Mouse (Mus musculus) forebrain, embryonic 16.5 days (tissue): ENCODE data around the gene Klhdc8b. TPM values are rescaled to one million over a fixed set of nuclear protein-coding genes. Genes with fewer than 3 reads are reported as not detected.
A peak's percentile ranks its signal among the peaks of the same experiment; 100 is the strongest.

ENCODE experiments used
- ATAC-seq: fragments of 200-750 bp; cut with Nextera tagmentation; 2 replicates; pipeline ENCODE4 v1.8.0; 2017; ENCODE audit warnings: mild to moderate bottlenecking, moderate library complexity
- H3K27ac ChIP-seq: fragments of 300-500 bp; sonication (generic); 2 replicates; pipeline ENCODE4 v1.5.1; 2014; ENCODE audit warnings: low read length, control low read depth
- H3K27me3 ChIP-seq: fragments of 300-500 bp; sonication (generic); replicated peaks from 2 replicates; pipeline ENCODE4 v1.6.1; 2014; ENCODE audit warnings: low read length; ENCODE audit not compliant: control insufficient read depth, insufficient read depth
- H3K36me3 ChIP-seq: fragments of 300-500 bp; sonication (generic); 2 replicates; pipeline ENCODE4 v1.6.1; 2014; ENCODE audit not compliant: control insufficient read depth, insufficient read depth
- H3K4me1 ChIP-seq: fragments of 300-500 bp; sonication (generic); replicated peaks from 2 replicates; pipeline ENCODE4 v1.6.1; 2014; ENCODE audit warnings: low read length; ENCODE audit not compliant: control insufficient read depth, insufficient read depth
- H3K4me2 ChIP-seq: fragments of 300-500 bp; sonication (generic); 2 replicates; pipeline ENCODE4 v1.6.1; 2014; ENCODE audit warnings: mild to moderate bottlenecking, low read length, control low read depth
- H3K4me3 ChIP-seq: fragments of 300-500 bp; sonication (generic); replicated peaks from 2 replicates; pipeline ENCODE4 v1.5.1; 2014; ENCODE audit warnings: mild to moderate bottlenecking, low read length, control low read depth
- H3K9ac ChIP-seq: fragments of 300-500 bp; sonication (generic); replicated peaks from 2 replicates; pipeline ENCODE4 v1.6.1; 2014; ENCODE audit warnings: low read depth, low read length, control low read depth
- H3K9me3 ChIP-seq: fragments of 300-500 bp; sonication (generic); 2 replicates; pipeline ENCODE4 v1.6.1; 2016; ENCODE audit warnings: low read length; ENCODE audit not compliant: control insufficient read depth
- WGBS: fragments of 180-500 bp; shearing (Covaris S2); extraction: QIAGEN DNeasy Blood & Tissue Kit; methylation state at CpG from one replicate; pipeline ENCODE4 v1.1.7; 2014; 5-methylcytosine and 5-hydroxymethylcytosine counted together
- polyA plus RNA-seq: library from polyadenylated mRNA; unstranded; fragments of >200 nt; fragmentation: Nextera tagmentation; extraction: Ambion mirVana; gene quantifications from 2 replicates; pipeline ENCODE4 v1.2.1, GENCODE M21; 2015

The Klhdc8b gene
- polyA plus RNA-seq, 1 experiment from 2014 or later: 55.6 TPM

DNA sequence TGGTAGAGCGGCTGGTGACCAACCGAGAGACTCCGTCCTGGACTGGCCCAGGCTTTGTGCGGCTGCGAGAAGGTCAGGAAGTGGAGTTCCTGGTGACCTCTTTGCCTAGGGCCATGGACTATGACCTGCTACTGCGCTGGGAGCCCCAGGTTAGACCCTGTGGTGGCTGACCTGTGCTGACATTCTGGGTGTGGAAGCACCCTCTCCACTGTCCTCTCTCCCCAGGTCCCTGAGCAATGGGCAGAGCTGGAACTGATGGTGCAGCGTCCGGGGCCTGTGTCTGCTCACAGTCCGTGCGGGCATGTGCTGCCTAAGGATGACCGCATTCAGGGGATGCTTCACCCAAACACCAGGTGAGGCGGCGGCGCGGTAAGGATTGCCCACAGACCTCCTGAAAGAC lies 22.6 kb upstream of the Klhdc8b start:
- Histone ChIP-seq H3K9ac (no peak overlapping the region), H3K36me3 (no peaks in the 10 kb centered on the region), H3K4me1 (peaks cover 9% of the 10 kb centered on the region), H3K27ac (no peak overlapping the region), H3K4me3 (no peak overlapping the region), H3K9me3 (no peaks in the 10 kb centered on the region), H3K27me3 (no peaks in the 10 kb centered on the region), H3K4me2 (no peak overlapping the region)
- ATAC-seq: no peak
- whole genome bisulfite sequencing: 97% methylated on average over 15 of the region's 15 CpGs

DNA sequence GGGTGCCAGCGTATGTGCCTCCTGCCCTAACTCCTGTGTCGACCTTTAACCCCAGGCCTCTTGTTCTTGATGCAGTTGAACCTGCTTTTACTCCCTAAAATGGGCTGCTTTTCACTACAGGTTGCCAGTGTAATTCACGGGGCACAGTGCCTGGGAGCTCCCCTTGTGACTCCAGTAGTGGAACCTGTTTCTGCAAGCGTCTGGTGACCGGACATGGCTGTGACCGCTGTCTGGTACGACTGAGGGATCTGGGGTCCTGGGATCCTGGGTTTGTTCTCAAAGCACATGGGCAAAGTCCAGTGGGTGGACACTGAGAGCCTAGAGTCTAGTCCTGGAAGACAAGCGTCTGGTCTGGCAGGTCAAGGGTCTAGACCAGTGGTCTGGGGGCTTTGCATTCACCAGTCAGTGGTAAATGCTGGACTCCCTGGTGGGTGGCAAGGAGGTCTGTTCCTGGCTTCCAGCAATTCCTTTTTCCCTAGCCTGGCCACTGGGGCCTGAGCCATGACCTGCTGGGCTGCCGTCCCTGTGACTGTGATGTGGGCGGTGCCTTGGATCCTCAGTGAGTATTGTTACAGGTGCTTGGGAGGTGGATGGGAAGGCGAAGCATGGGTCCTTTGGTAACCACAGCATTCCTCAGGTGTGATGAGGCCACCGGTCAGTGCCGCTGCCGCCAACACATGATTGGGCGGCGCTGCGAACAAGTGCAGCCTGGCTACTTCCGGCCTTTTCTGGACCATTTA lies 21.8 kb upstream of the Klhdc8b start:
- H3K27ac ChIP-seq: no peak overlapping the region
- H3K4me2 ChIP-seq: no peak overlapping the region
- H3K4me1 ChIP-seq: peaks cover 12% of the 10 kb centered on the region
- no peak overlapping the region for H3K4me3 ChIP-seq
- no peaks in the 10 kb centered on the region for H3K9me3 ChIP-seq
- 93% methylated on average over 18 of the region's 18 CpGs for WGBS
- no peak overlapping the region for H3K9ac ChIP-seq
- no peaks in the 10 kb centered on the region for H3K27me3 ChIP-seq
- no peak for ATAC-seq
- no peaks in the 10 kb centered on the region for H3K36me3 ChIP-seq

DNA sequence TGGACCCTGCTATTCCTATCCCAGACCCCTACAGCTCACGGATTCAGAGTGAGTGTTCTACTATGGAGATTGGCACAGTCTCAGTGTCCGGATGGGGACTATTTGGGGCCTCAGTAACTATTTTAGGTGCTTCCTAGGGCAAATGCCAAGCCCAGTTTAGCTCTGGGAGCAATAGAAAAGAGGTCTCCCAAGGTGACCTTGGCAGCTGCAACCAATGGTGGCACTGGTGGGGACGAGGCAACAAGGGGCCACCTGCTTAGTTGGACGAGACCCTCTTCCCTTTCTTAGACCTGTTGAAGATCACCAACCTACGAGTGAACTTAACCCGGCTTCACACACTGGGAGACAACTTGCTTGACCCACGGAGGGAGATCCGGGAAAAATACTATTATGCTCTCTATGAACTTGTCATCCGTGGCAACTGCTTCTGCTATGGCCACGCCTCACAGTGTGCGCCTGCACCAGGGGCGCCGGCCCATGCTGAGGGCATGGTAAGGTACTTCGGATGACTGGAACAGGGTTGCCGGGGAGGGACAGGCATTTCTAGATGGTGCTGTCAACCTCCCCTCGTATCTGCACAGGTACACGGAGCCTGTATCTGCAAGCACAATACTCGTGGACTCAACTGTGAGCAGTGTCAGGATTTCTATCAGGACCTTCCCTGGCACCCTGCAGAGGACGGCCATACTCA lies 20.3 kb upstream of the Klhdc8b start:
- no peak overlapping the region for H3K27ac ChIP-seq
- no peak for ATAC-seq
- no peak overlapping the region for H3K9ac ChIP-seq
- H3K36me3 ChIP-seq: no peaks in the 10 kb centered on the region
- no peaks in the 10 kb centered on the region for H3K27me3 ChIP-seq
- no peak overlapping the region for H3K4me2 ChIP-seq
- H3K4me1 ChIP-seq: peaks cover 12% of the 10 kb centered on the region
- 91% methylated on average over 19 of the region's 19 CpGs for WGBS
- no peak overlapping the region for H3K4me3 ChIP-seq
- H3K9me3 ChIP-seq: no peaks in the 10 kb centered on the region

DNA sequence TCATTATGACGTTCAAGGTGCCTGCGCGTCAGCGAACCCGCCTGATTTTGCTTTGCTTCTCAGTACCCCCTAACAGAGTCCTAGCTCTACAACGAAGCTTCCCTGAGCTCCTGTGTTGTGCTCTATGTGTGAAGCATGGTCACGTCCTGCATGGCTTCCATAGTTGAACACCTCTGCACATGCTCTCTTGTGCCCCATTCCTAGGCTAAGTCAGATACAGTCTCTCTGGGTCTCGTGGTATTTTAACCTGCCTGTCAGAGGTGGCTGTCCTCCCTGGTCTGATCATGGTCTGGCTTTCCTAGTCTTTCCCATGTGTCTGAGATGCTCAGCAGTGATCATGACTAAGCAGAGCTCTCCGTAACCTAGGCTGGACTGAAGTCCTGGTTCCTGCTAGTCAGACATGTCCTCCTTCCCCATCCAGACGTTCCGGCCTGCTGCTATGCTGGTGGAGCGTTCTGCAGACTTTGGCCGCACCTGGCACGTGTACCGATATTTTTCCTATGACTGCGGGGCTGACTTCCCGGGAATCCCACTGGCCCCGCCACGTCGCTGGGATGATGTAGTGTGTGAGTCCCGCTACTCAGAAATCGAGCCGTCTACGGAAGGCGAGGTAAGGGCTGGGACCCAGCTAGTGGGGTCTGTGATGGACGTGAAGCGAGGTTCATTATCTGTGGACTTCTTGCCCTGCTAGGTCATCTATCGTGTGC lies 19.6 kb upstream of the Klhdc8b start:
- Histone ChIP-seq H3K27ac (no peak overlapping the region), H3K9me3 (no peaks in the 10 kb centered on the region), H3K4me2 (no peak overlapping the region), H3K27me3 (no peaks in the 10 kb centered on the region), H3K9ac (no peak overlapping the region), H3K4me1 (peaks cover 12% of the 10 kb centered on the region), H3K4me3 (no peak overlapping the region), H3K36me3 (no peaks in the 10 kb centered on the region)
- ATAC-seq: no peak
- 92% methylated on average over 28 of the region's 28 CpGs for WGBS

DNA sequence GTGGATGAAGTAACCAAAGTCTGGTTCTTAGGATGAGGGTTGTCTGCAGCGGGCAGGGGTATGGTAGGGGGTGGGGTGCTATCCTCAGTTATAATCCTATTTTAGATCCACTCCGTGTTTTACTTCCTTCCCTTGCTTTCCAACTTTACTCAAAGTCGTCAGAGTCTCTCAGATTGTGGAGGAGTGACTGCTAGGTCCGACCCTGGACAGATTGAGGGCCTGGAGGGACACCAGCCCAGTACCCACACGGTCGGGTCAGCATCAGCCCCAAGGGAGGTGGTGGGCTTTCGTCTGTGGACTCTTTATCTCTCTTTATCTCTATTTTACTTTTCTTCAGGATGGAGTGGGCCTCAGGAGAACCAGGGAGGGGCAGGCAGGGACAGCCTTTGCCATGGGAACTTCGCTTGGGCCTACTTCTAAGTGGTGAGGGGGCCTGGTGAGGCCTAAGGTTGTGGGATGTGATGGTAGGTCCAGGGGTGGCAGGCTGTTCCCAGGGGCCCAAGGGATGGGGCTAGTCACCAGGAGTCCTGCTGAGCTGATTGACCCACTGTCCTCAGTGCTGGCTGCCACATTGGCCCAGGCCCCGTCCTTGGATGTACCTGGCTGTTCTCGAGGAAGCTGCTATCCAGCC lies 18.5 kb upstream of the Klhdc8b start, which contains the start of gene Lamb2:
Gene Lamb2 (plus strand): TSS at position 16 of the 631 bp plus-strand sequence.
- peak within 1 kb of the TSS; percentile 6 for H3K9ac ChIP-seq
- no peak within 1 kb of the TSS for H3K27ac ChIP-seq
- H3K9me3 ChIP-seq: no peaks in the 10 kb centered on the region
- WGBS: 7% methylated on average over 10 of the region's 10 CpGs
- H3K27me3 ChIP-seq: no peaks in the 10 kb centered on the region
- H3K4me1 ChIP-seq: peaks cover 12% of the 10 kb centered on the region
- H3K4me3 ChIP-seq: peak within 1 kb of the TSS; percentile 32
- no peaks in the 10 kb centered on the region for H3K36me3 ChIP-seq
- ATAC-seq: peak; percentile 67
- peak within 1 kb of the TSS; percentile 43 for H3K4me2 ChIP-seq

DNA sequence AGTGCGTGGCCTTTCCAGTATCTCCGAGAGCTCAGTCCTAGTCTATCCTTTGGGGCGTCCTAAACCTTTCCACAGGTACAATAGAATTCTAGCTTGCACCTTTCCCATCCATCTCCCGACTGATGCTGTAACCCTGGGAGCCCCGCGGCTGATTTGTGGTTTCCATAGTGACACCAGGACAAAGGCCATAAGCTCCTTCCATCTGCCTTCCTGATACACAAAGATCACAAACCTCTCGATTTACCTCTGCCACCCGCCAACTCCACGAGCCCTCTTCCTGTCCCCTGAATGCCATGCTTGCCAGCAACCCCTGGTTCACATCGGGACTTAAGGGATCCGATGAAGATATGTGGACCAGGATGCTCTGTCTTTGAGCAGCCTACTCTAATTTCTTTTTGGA lies 17.9 kb upstream of the Klhdc8b start:
- no peaks in the 10 kb centered on the region for H3K27me3 ChIP-seq
- no peaks in the 10 kb centered on the region for H3K36me3 ChIP-seq
- 25% methylated on average over 11 of the region's 11 CpGs for WGBS
- no peak overlapping the region for H3K9ac ChIP-seq
- H3K27ac ChIP-seq: no peak overlapping the region
- no peaks in the 10 kb centered on the region for H3K9me3 ChIP-seq
- H3K4me3 ChIP-seq: peak overlapping the region; percentile 32; the same call in 1 of the 2 replicates
- H3K4me1 ChIP-seq: peaks cover 12% of the 10 kb centered on the region
- peak overlapping the region; percentile 43 for H3K4me2 ChIP-seq
- ATAC-seq: 0 out of 2 replicates have a peak, but pooled peaks have one; percentile 13

DNA sequence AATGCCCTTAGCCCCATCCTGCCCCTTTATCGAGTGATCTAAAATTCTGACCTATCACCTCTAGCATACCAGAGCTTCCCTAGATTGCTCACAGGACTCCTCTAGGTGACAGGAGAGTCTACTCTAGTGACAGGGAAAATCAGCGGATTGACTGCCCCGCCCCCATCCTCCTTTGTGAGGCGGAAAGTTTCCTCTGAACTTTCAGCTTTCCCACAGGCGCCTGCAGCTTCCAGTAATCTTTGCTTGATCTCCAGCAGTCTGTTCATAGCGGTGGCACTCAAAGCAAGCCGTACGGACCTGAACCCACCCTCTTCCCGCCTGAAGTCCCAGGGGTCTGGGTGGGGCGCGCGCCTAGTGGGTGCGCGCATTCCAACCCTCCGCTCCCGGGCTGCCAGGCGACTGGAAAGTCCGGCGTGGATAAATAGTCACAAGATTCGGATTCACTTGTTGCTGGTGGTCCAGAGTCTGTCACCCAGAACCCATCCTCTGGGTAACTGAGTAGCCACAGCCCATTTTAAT lies 17.3 kb upstream of the Klhdc8b start:
- 0% methylated on average over 20 of the region's 20 CpGs for WGBS
- H3K27ac ChIP-seq: no peak overlapping the region
- H3K4me3 ChIP-seq: peak overlapping the region; percentile 32
- H3K4me1 ChIP-seq: peaks cover 12% of the 10 kb centered on the region
- peak overlapping the region; percentile 43 for H3K4me2 ChIP-seq
- H3K9ac ChIP-seq: peak overlapping the region; percentile 3; the same call in 1 of the 2 replicates
- no peaks in the 10 kb centered on the region for H3K27me3 ChIP-seq
- no peaks in the 10 kb centered on the region for H3K36me3 ChIP-seq
- peak; percentile 47; the same call in 1 of the 2 replicates for ATAC-seq
- H3K9me3 ChIP-seq: no peaks in the 10 kb centered on the region

DNA sequence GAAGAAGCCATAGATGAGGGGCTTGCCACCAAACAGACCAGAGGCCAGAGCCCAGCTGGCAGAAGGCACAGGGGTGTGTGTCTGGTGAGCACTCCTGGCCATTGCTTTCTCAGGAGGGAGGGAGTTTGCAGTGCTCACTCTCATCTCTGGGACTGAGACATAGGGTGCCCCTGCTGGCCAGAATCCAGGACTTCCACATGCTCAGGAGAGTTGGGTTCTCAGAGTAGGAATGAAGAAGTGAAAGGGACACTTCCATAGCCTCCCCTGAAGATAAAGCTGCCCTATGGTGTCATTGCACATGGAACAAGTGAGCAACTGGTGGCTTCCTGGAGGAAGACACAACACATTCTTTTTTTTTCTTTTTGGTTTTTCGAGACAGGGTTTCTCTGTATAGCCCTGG lies 13.1 kb upstream of the Klhdc8b start:
- H3K9me3 ChIP-seq: no peaks in the 10 kb centered on the region
- WGBS: 42% methylated on average over 1 of the region's 1 CpGs
- H3K4me3 ChIP-seq: no peak overlapping the region
- no peaks in the 10 kb centered on the region for H3K27me3 ChIP-seq
- no peak overlapping the region for H3K9ac ChIP-seq
- H3K36me3 ChIP-seq: no peaks in the 10 kb centered on the region
- H3K4me2 ChIP-seq: no peak overlapping the region
- no peak overlapping the region for H3K27ac ChIP-seq
- ATAC-seq: no peak
- H3K4me1 ChIP-seq: peaks cover 7% of the 10 kb centered on the region
